Mouse (Mus musculus): ENCODE data around the gene Ptpn7.

- TF ChIP-seq UBTF (IDR thresholded peaks at IDR 0.05; ENCODE audit: low read depth, low read length) (no peak), POLR2A (IDR thresholded peaks at IDR 0.05; ENCODE audit: low read depth, low read length) (no peak), EP300 (IDR thresholded peaks at IDR 0.05; ENCODE audit: low read length) (no peak)
These were observed 16.5 kb downstream of the Ptpn7 start for GRCm38 (mm10) chr1:135148996-135149395.

Measured in CH12.LX (cell line).